Mouse (Mus musculus) heart, embryonic 13.5 days (tissue): Measurements from ENCODE around the gene Slc38a9. TPM values are rescaled to one million over a fixed set of nuclear protein-coding genes. Genes with fewer than 3 reads are reported as not detected.
A peak's percentile ranks its signal among the peaks of the same experiment; 100 is the strongest.

Source experiments
- ATAC-seq: fragments of 200-750 bp; cut with Nextera tagmentation; 2 replicates; pipeline ENCODE4 v1.8.0; 2017; ENCODE audit warnings: moderate TSS enrichment; ENCODE audit not compliant: insufficient number of reproducible peaks, low FRiP score, low TSS enrichment; ENCODE audit errors: extremely low read depth
- H3K27ac ChIP-seq: fragments of 300-500 bp; sonication (generic); replicated peaks from 2 replicates; pipeline ENCODE4 v1.5.1; 2015; ENCODE audit warnings: moderate library complexity, mild to moderate bottlenecking, inconsistent platforms
- H3K27me3 ChIP-seq: fragments of 300-500 bp; sonication (generic); replicated peaks from 2 replicates; pipeline ENCODE4 v1.6.1; 2015; ENCODE audit warnings: mild to moderate bottlenecking, inconsistent platforms
- H3K36me3 ChIP-seq: fragments of 300-500 bp; sonication (generic); 2 replicates; pipeline ENCODE4 v1.6.1; 2015; ENCODE audit warnings: mild to moderate bottlenecking, inconsistent platforms
- H3K4me1 ChIP-seq: fragments of 300-500 bp; sonication (generic); 2 replicates; pipeline ENCODE4 v1.6.1; 2015; ENCODE audit warnings: inconsistent platforms
- H3K4me2 ChIP-seq: fragments of 300-500 bp; sonication (generic); 2 replicates; pipeline ENCODE4 v1.6.1; 2015; ENCODE audit warnings: inconsistent platforms, mild to moderate bottlenecking, moderate library complexity
- H3K4me3 ChIP-seq: fragments of 300-500 bp; sonication (generic); 2 replicates; pipeline ENCODE4 v1.5.1; 2015; ENCODE audit warnings: moderate library complexity, mild to moderate bottlenecking, inconsistent platforms
- H3K9ac ChIP-seq: fragments of 300-500 bp; sonication (generic); 2 replicates; pipeline ENCODE4 v1.6.1; 2015; ENCODE audit warnings: inconsistent platforms, mild to moderate bottlenecking, moderate library complexity
- H3K9me3 ChIP-seq: fragments of 300-500 bp; sonication (generic); 2 replicates; pipeline ENCODE4 v1.6.1; 2016; ENCODE audit warnings: inconsistent platforms
- WGBS: fragments of 180-500 bp; shearing (Covaris S2); methylation state at CpG from one replicate; pipeline ENCODE4 v1.1.7; 2015; ENCODE audit warnings: mixed read lengths; 5-methylcytosine and 5-hydroxymethylcytosine counted together
- polyA plus RNA-seq: library from polyadenylated mRNA; unstranded; fragments of >200 nt; fragmentation: Nextera tagmentation; extraction: Ambion mirVana; gene quantifications from 2 replicates; pipeline ENCODE4 v1.2.1, GENCODE M21; 2015

Slc38a9 gene
- polyA plus RNA-seq, 1 experiment from 2014 or later = 10.3 TPM

GRCm38 (mm10) chr13:112747808-112748430 is 87.4 kb downstream of the Slc38a9 start:
- H3K36me3 ChIP-seq = no peaks in the 10 kb centered on the region
- H3K9me3 ChIP-seq = no peaks in the 10 kb centered on the region
- no peaks in the 10 kb centered on the region for H3K27me3 ChIP-seq
- WGBS = 66% methylated on average over 6 of the region's 6 CpGs
- no peak overlapping the region for H3K27ac ChIP-seq
- H3K4me1 ChIP-seq = peaks cover 41% of the 10 kb centered on the region
- H3K4me2 ChIP-seq = no peak overlapping the region
- H3K4me3 ChIP-seq = no peak overlapping the region
- no peak overlapping the region for H3K9ac ChIP-seq
- ATAC-seq = no peak

GRCm38 (mm10) chr13:112748808-112749510 is 88.4 kb downstream of the Slc38a9 start:
- Histone ChIP-seq H3K4me3 (no peak overlapping the region), H3K4me1 (peaks cover 46% of the 10 kb centered on the region), H3K4me2 (no peak overlapping the region), H3K27me3 (no peaks in the 10 kb centered on the region), H3K9me3 (no peaks in the 10 kb centered on the region), H3K9ac (no peak overlapping the region), H3K36me3 (no peaks in the 10 kb centered on the region), H3K27ac (no peak overlapping the region)
- 87% methylated on average over 11 of the region's 11 CpGs for WGBS
- no peak for ATAC-seq

- Histone ChIP-seq H3K4me2 (no peak overlapping the region), H3K27me3 (no peaks in the 10 kb centered on the region), H3K9ac (no peak overlapping the region), H3K36me3 (no peaks in the 10 kb centered on the region), H3K9me3 (no peaks in the 10 kb centered on the region), H3K4me1 (peaks cover 47% of the 10 kb centered on the region), H3K4me3 (no peak overlapping the region), H3K27ac (no peak overlapping the region)
- WGBS = 89% methylated on average over 2 of the region's 2 CpGs
- ATAC-seq = no peak
These were observed 89.3 kb downstream of the Slc38a9 start for GRCm38 (mm10) chr13:112749881-112750280.

GRCm38 (mm10) chr13:112751454-112752308 is 91.1 kb downstream of the Slc38a9 start:
- Histone ChIP-seq H3K27me3 (no peaks in the 10 kb centered on the region), H3K36me3 (no peaks in the 10 kb centered on the region), H3K4me2 (peak overlapping the region; percentile 57), H3K4me1 (peaks cover 57% of the 10 kb centered on the region), H3K4me3 (peak overlapping the region; percentile 27), H3K9ac (peak overlapping the region; percentile 71), H3K27ac (peak overlapping the region; percentile 88), H3K9me3 (no peaks in the 10 kb centered on the region)
- peak; percentile 74 for ATAC-seq
- WGBS = 21% methylated on average over 18 of the region's 18 CpGs

GRCm38 (mm10) chr13:112752309-112752975 is 91.9 kb downstream of the Slc38a9 start:
- ATAC-seq = no peak
- WGBS = 61% methylated on average over 11 of the region's 11 CpGs
- H3K4me2 ChIP-seq = peak overlapping the region; percentile 57

GRCm38 (mm10) chr13:112753522-112753921 is 93.0 kb downstream of the Slc38a9 start:
- peaks cover 64% of the 10 kb centered on the region for H3K4me1 ChIP-seq
- no peak for ATAC-seq
- H3K4me2 ChIP-seq = no peak overlapping the region
- no peaks in the 10 kb centered on the region for H3K36me3 ChIP-seq
- H3K4me3 ChIP-seq = no peak overlapping the region
- H3K27me3 ChIP-seq = no peaks in the 10 kb centered on the region
- peak overlapping the region; percentile 88 for H3K27ac ChIP-seq
- no peaks in the 10 kb centered on the region for H3K9me3 ChIP-seq
- 67% methylated on average over 9 of the region's 9 CpGs for WGBS
- H3K9ac ChIP-seq = no peak overlapping the region

More at GRCm38 (mm10) chr13:112752309-112752975, 91.9 kb downstream of the Slc38a9 start:
- peaks cover 61% of the 10 kb centered on the region for H3K4me1 ChIP-seq
- H3K9ac ChIP-seq = no peak overlapping the region
- no peak overlapping the region for H3K4me3 ChIP-seq
- peak overlapping the region; percentile 88 for H3K27ac ChIP-seq
- H3K9me3 ChIP-seq = no peaks in the 10 kb centered on the region
- H3K36me3 ChIP-seq = no peaks in the 10 kb centered on the region
- no peaks in the 10 kb centered on the region for H3K27me3 ChIP-seq

GRCm38 (mm10) chr13:112754871-112755270 is 94.3 kb downstream of the Slc38a9 start:
- Histone ChIP-seq H3K27me3 (no peaks in the 10 kb centered on the region), H3K9me3 (no peaks in the 10 kb centered on the region), H3K4me1 (peaks cover 75% of the 10 kb centered on the region), H3K36me3 (no peaks in the 10 kb centered on the region), H3K9ac (peak overlapping the region; percentile 28; the same call in 1 of the 2 replicates), H3K4me3 (no peak overlapping the region), H3K4me2 (no peak overlapping the region), H3K27ac (peak overlapping the region; percentile 82)
- no peak for ATAC-seq
- 38% methylated on average over 4 of the region's 4 CpGs for WGBS

- 33% methylated on average over 11 of the region's 11 CpGs for WGBS
- Histone ChIP-seq H3K9ac (peak overlapping the region; percentile 66), H3K4me1 (peaks cover 81% of the 10 kb centered on the region), H3K27me3 (no peaks in the 10 kb centered on the region), H3K9me3 (no peaks in the 10 kb centered on the region), H3K4me3 (no peak overlapping the region), H3K27ac (peak overlapping the region; percentile 82), H3K4me2 (peak overlapping the region; percentile 41), H3K36me3 (no peaks in the 10 kb centered on the region)
- ATAC-seq = no peak
These were observed 95.0 kb downstream of the Slc38a9 start for GRCm38 (mm10) chr13:112755507-112756010.

- Histone ChIP-seq H3K4me1 (peaks cover 75% of the 10 kb centered on the region), H3K9ac (no peak overlapping the region), H3K9me3 (no peaks in the 10 kb centered on the region), H3K4me2 (no peak overlapping the region), H3K27me3 (no peaks in the 10 kb centered on the region), H3K4me3 (no peak overlapping the region), H3K27ac (peak overlapping the region; percentile 65), H3K36me3 (no peaks in the 10 kb centered on the region)
- no peak for ATAC-seq
- 73% methylated on average over 9 of the region's 9 CpGs for WGBS
These were observed 96.8 kb downstream of the Slc38a9 start for GRCm38 (mm10) chr13:112757395-112757794.

GRCm38 (mm10) chr13:112758546-112759090 is 98.1 kb downstream of the Slc38a9 start:
- ATAC-seq = no peak
- Histone ChIP-seq H3K4me2 (no peak overlapping the region), H3K9ac (no peak overlapping the region), H3K36me3 (no peaks in the 10 kb centered on the region), H3K4me3 (no peak overlapping the region), H3K4me1 (peaks cover 76% of the 10 kb centered on the region), H3K27me3 (no peaks in the 10 kb centered on the region), H3K9me3 (no peaks in the 10 kb centered on the region), H3K27ac (peak overlapping the region; percentile 65)
- WGBS = 77% methylated on average over 6 of the region's 6 CpGs
